Mouse (Mus musculus) monocyte, adult 59 days (primary cell): ENCODE results near the gene H2-Q1. TPM values are rescaled to one million over a fixed set of nuclear protein-coding genes. Genes with fewer than 3 reads are reported as not detected.

ENCODE experiments used
- total RNA-seq, 2 experiments: library from RNA; stranded (reverse); gene quantifications; one replicate each; pipeline ENCODE4 v1.2.4; 2023

The H2-Q1 gene
- 10 to 100 TPM; 10.2 to 13.7 TPM for total RNA-seq

DNA sequence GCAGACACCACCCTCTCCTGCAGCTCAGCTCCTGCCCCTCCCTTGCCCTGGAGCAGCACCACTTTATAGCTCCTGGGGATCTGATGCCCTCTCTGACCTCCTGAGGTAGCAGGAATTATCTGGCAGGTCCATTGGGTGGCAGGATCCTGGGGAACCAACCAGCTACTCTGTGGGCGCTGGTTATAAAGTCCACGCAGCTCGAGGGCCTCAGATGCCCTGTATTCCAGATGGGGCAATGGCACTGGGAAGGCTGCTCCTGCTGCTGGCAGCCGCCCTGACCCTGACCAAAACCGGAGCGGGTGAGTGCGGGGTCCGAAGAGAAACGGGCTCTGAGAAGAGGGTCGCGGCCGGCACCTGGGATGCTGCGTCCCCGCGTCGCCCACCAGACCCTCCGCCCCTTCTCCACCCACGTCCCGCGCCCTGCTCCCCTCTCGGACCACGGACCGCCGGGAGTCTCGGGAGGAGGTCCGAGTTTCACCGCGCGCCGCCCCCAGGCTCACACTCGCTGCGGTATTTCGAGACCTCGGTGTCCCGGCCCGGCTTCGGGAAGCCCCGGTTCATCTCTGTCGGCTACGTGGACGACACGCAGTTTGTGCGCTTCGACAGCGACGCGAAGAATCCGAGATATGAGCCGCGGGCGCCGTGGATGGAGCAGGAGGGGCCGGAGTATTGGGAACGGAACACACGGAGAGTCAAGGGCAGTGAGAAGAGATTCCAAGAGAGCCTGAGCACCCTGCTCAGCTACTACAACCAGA is at the start of gene H2-Q1:
TSS of gene H2-Q1 (plus strand) at position 79 of the 755 bp plus-strand sequence.

DNA sequence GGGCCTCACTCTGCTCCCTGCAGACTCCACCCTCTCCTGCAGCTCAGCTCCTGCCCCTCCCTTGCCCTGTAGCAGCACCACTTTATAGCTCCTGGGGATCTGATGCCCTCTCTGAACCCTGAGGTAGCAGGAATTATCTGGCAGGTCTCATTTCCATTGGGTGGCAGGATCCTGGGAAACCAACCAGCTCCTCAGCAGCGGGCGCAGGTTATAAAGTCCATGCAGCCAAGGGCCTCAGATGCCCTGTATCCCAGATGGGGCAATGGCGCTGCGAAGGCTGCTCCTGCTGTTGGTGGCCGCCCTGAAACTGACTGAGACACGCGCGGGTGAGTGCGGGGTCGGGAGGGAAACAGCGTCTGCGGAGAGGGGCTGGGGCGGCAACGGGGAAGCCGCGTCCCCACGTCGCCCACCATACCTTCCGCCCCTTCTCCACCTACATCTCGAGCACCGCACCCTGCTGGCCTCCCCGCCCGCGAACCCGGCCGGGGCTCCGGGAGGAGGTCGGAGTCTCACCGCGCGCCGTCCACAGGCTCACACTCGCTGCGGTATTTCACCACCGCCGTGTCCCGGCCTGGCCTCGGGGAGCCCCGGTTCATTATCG is 22.0 kb downstream of the H2-Q1 start, which contains the start of gene H2-Q2:
TSS of gene H2-Q2 (plus strand) at position 172 of the 601 bp plus-strand sequence.

Other genes with a start within 250 kb of the H2-Q1 start
- not detected for gene Ly6g6e, start 243.5 kb upstream of the H2-Q1 start, total RNA-seq
- not detected for gene Ly6g6d, start 242.3 kb upstream of the H2-Q1 start, total RNA-seq
- not detected for gene Ly6g6f, start 234.8 kb upstream of the H2-Q1 start, total RNA-seq
- gene Abhd16a, start 231.1 kb upstream of the H2-Q1 start, total RNA-seq, result 10 to 100 TPM; 58.8 to 60.6 TPM
- gene Ly6g5c, start 212.1 kb upstream of the H2-Q1 start, total RNA-seq, result not detected
- gene Ly6g5b, start 205.0 kb upstream of the H2-Q1 start, total RNA-seq, result under 1 TPM; 0.42 to 0.61 TPM
- 10 to 100 TPM; 22.2 to 30.3 TPM for gene Gpank1, start 198.9 kb upstream of the H2-Q1 start, total RNA-seq
- 100 to 1,000 TPM; 133 to 155 TPM for gene Csnk2b, start 198.4 kb upstream of the H2-Q1 start, total RNA-seq
- 10 to 100 TPM; 15.5 to 25.3 TPM for gene D17H6S53E, start 194.0 kb upstream of the H2-Q1 start, total RNA-seq
- not detected for gene Apom, start 188.4 kb upstream of the H2-Q1 start, total RNA-seq
- gene Bag6, start 185.2 kb upstream of the H2-Q1 start, total RNA-seq, result 100 to 1,000 TPM; 324 to 360 TPM
- 100 to 1,000 TPM; 227 to 228 TPM for gene Prrc2a, start 155.5 kb upstream of the H2-Q1 start, total RNA-seq
- gene Aif1, start 144.3 kb upstream of the H2-Q1 start, total RNA-seq, result 100 to 1,000 TPM; 172 to 206 TPM
- 100 to 1,000 TPM; 935 to 974 TPM for gene Lst1, start 132.0 kb upstream of the H2-Q1 start, total RNA-seq
- gene Ltb, start 126.0 kb upstream of the H2-Q1 start, total RNA-seq, result 10 to 100 TPM; 72.7 to 86.4 TPM
- 10 to 100 TPM; 57.3 to 92.8 TPM for gene Tnf, start 118.4 kb upstream of the H2-Q1 start, total RNA-seq
- not detected for gene Lta, start 115.1 kb upstream of the H2-Q1 start, total RNA-seq
- 1 to 10 TPM in 1 of 2 experiments, not detected in 1; 1.3 TPM for gene Gm16181, start 99.6 kb upstream of the H2-Q1 start, total RNA-seq
- gene Atp6v1g2, start 86.7 kb upstream of the H2-Q1 start, total RNA-seq, result 1 to 10 TPM; 1.8 to 4.2 TPM
- 10 to 100 TPM; 13.1 to 13.4 TPM for gene Nfkbil1, start 84.6 kb upstream of the H2-Q1 start, total RNA-seq
- gene Ddx39b, start 78.7 kb upstream of the H2-Q1 start, total RNA-seq, result 100 to 1,000 TPM; 243 to 247 TPM
- 1,000 to 10,000 TPM; 2,563 to 2,615 TPM for gene H2-D1, start 57.7 kb upstream of the H2-Q1 start, total RNA-seq
- gene H2-Q2, start 21.8 kb downstream of the H2-Q1 start, total RNA-seq, result 10 to 100 TPM; 11.6 to 12.7 TPM
- 100 to 1,000 TPM; 176 to 190 TPM for gene H2-Q4, start 59.2 kb downstream of the H2-Q1 start, total RNA-seq
- 10 to 100 TPM; 75.0 to 75.5 TPM for gene H2-Q6, start 104.4 kb downstream of the H2-Q1 start, total RNA-seq
- gene H2-Q7, start 118.8 kb downstream of the H2-Q1 start, total RNA-seq, result 10 to 100 TPM; 83.8 to 92.9 TPM
- 10 to 100 TPM; 48.7 to 55.0 TPM for gene H2-Q10, start 149.7 kb downstream of the H2-Q1 start, total RNA-seq
- gene Pou5f1, start 185.6 kb downstream of the H2-Q1 start, total RNA-seq, result under 1 TPM; 0.79 to 0.97 TPM
- 1 to 10 TPM; 5.3 to 6.3 TPM for gene Tcf19, start 196.4 kb downstream of the H2-Q1 start, total RNA-seq
- 1 to 10 TPM; 5.1 to 6.4 TPM for gene Cchcr1, start 196.7 kb downstream of the H2-Q1 start, total RNA-seq
- not detected for gene Psors1c2, start 212.8 kb downstream of the H2-Q1 start, total RNA-seq
- gene Cdsn, start 231.7 kb downstream of the H2-Q1 start, total RNA-seq, result not detected
- gene 2300002M23Rik, start 247.0 kb downstream of the H2-Q1 start, total RNA-seq, result not detected